Mouse (Mus musculus) testis, adult 2 months (tissue): Measurements from ENCODE around the gene Ddx56.

Source experiments
- CTCF ChIP-seq: fragments of 200-500 bp; IDR thresholded peaks from 2 replicates; pipeline ENCODE4 v1.5.1; 2012; ENCODE audit warnings: low read depth, mild to moderate bottlenecking, inconsistent platforms, low read length, moderate library complexity; ENCODE audit not compliant: control insufficient read depth, insufficient read depth, insufficient replicate concordance
- POLR2A ChIP-seq: fragments of 200-500 bp; IDR thresholded peaks from 2 replicates; pipeline ENCODE4 v1.6.1; 2012; ENCODE audit warnings: low read depth, mild to moderate bottlenecking, inconsistent platforms, low read length, moderate library complexity; ENCODE audit not compliant: control insufficient read depth

GRCm38 (mm10) chr11:6282940-6283339, 15.4 kb upstream of the Ddx56 start:
- TF ChIP-seq POLR2A (no peak), CTCF (no peak)
